Mouse (Mus musculus) liver, postnatal 0 days (tissue): ENCODE measurements at regions not wholly inside any gene's neighbourhood (a gene's known extent, or its start where the extent isn't known, plus 50 kb on each side); places are given as distances from the start of the nearest gene placed in this dataset.

ENCODE experiments used
- CTCF ChIP-seq: sonication (generic); IDR thresholded peaks from 2 replicates; pipeline ENCODE4 v1.5.1; 2016; ENCODE audit warnings: antibody characterized with exemption, low read depth
- EP300 ChIP-seq: IDR thresholded peaks from 2 replicates; pipeline ENCODE4 v1.6.1; 2016; ENCODE audit warnings: antibody characterized with exemption, low read depth, mild to moderate bottlenecking

- TF ChIP-seq CTCF (no peak), EP300 (no peak)
Measured at GRCm38 (mm10) chr5:118509871-118510270, 50.6 kb upstream of the Med13l start.
